Comparison of ENCODE assay signal across 18 mouse cellular contexts in the genomic region with DNA sequence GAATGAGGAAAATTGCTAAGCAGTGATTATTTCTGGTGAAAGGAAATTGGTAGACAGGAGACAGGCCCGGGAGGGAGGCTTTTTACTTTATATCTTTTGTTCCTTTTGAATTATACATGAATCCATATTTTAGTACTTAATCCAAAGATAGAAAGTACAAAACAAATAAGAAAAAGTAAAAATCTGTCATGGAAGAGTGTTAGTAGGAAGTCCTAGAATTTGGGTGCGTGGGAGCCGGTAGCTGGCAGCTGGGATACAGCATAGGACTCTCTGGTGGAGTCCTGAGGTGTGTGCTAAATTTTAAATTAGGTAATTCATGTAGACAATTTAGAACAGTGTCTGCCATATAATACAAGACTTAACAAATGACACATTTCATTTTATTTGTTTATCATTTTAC. TPM values are rescaled to one million over a fixed set of nuclear protein-coding genes. Genes with fewer than 3 reads are reported as not detected.
DNase-seq lines count a peak whose midpoint lies in the region.
"Had no signal": no experiment of that assay in that cellular context is flagged by ENCODE, and none has a peak within 500 bp of the region (broad histone marks: within the 10 kb centered on the region; RNA-seq: fewer than 3 reads in every experiment).

No protein-coding gene starts in this region.

- peak; percentile 61 to 69 for DNase-seq in frontal cortex, adult 2 months (ENCODE audit: extremely low spot score in 1 of 2, low spot score in 1 of 2)
- no peak for DNase-seq in frontal cortex, postnatal 14 days (ENCODE audit: low spot score in 2 of 2)
- peak; percentile 73 for DNase-seq in right cerebral cortex, adult 18-20 months
- no peak for DNase-seq in right cerebral cortex, postnatal 4 days
- peak; percentile 45 for DNase-seq in right cerebral cortex, postnatal 25 days
- no peak for DNase-seq in spleen, postnatal 10 days (ENCODE audit: low spot score in 2 of 2)
- no peak for DNase-seq in lung, adult 18-20 months
- DNase-seq: adrenal gland, postnatal 14 days; cerebellum, adult 11-12 months; cerebellum, adult 9-11 months; embryo, embryonic 11 days; gastrocnemius, postnatal 25 days; heart, adult 11 months; kidney, adult 2 months; kidney, postnatal 4 days; thymus, postnatal 14 days had no signal

RNA-seq across cellular contexts. Expression of gene Fbxo47, which starts 16.4 kb away (rescaled TPM):
- 0.48 and 0.76 TPM in 2 replicates for polyA plus RNA-seq in frontal cortex, adult 2 months (2012; rRNA removed)
- polyA plus RNA-seq: G1E; small intestine, adult 2 months had no signal

RNA-seq across cellular contexts. Expression of gene B230217C12Rik, which starts 27.0 kb away (rescaled TPM):
- 102 and 104 TPM in 2 replicates for polyA plus RNA-seq in frontal cortex, adult 2 months (2012; rRNA removed)
- polyA plus RNA-seq: G1E had no signal

Comparison
In these comparisons a context has a peak if more than half of its experiments do, and no peak if none do; other contexts are left out.
1. DNase-seq: peak in frontal cortex, adult 2 months (2 of 2), right cerebral cortex, adult 18-20 months (single experiment) and right cerebral cortex, postnatal 25 days (single experiment); none in frontal cortex, postnatal 14 days (0 of 2), right cerebral cortex, postnatal 4 days (single experiment), spleen, postnatal 10 days (0 of 2) and lung, adult 18-20 months (0 of 2).